Mouse (Mus musculus): ENCODE data around the gene Vax2. TPM values are rescaled to one million over a fixed set of nuclear protein-coding genes. Genes with fewer than 3 reads are reported as not detected.

Gene Vax2
- polyA plus RNA-seq, 1 experiment: not detected

DNA sequence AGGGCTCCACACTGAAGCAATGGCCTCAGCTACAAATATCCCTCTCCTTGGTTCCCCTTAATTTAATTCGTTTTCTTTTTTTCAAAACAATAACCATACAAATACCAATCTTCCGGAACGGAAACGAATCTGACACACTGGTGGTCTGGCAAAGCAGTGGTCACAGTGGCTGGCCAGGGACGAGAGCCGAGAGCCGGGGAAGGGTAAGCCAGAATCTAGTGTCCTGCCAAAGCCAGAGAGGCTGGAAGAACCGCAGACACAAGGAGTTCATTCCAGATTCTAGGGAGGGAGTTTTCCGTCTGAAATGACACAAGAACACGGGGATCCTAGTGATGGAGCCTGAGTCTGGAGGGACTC, 7.4 kb upstream of the Vax2 start:
- TF ChIP-seq CTCF (IDR thresholded peaks at IDR 0.05; ENCODE audit: control insufficient read depth, insufficient read depth, low read length): no peak
- TF ChIP-seq POLR2A (IDR thresholded peaks at IDR 0.05; ENCODE audit: borderline replicate concordance, control insufficient read depth, low read depth, low read length): no peak
- no peaks in the 10 kb centered on the region for H3K4me1 ChIP-seq (ENCODE audit: control insufficient read depth, insufficient read depth, low read length)
- no peak overlapping the region for H3K4me3 ChIP-seq (replicated peaks; ENCODE audit: control insufficient read depth, low read depth, low read length)
- H3K27ac ChIP-seq (ENCODE audit: control insufficient read depth, insufficient read depth, low read depth, low read length, poor library complexity): no peak overlapping the region
- WGBS: 3% methylated on average over 10 of the region's 10 CpGs

DNA sequence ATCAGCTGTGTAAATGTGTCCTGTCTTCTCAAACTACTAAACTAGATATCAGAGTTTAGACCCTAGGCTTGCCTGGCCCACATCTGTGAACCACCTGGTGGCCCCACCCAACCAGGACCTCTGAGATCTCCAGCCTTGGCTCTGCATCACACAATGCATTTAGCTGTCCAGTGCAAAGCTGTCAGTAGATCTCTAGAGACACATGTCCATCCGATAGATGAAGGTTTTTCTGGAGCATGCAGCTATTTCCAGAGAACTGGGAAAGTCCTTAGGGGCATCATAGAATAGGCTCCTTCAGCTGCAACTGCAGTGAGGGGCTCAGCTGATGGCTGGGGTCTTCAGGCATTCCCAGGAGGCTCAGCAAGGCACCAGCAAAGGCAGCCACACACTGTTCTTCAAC, 6.8 kb upstream of the Vax2 start:
- H3K4me1 ChIP-seq (ENCODE audit: control insufficient read depth, insufficient read depth, low read length): no peaks in the 10 kb centered on the region
- H3K27ac ChIP-seq (ENCODE audit: control insufficient read depth, insufficient read depth, low read depth, low read length, poor library complexity): no peak overlapping the region
- TF ChIP-seq POLR2A (IDR thresholded peaks at IDR 0.05; ENCODE audit: borderline replicate concordance, control insufficient read depth, low read depth, low read length) (no peak), CTCF (IDR thresholded peaks at IDR 0.05; ENCODE audit: control insufficient read depth, insufficient read depth, low read length) (no peak)
- WGBS: 13% methylated on average over 1 of the region's 1 CpGs
- no peak overlapping the region for H3K4me3 ChIP-seq (replicated peaks; ENCODE audit: control insufficient read depth, low read depth, low read length)

DNA sequence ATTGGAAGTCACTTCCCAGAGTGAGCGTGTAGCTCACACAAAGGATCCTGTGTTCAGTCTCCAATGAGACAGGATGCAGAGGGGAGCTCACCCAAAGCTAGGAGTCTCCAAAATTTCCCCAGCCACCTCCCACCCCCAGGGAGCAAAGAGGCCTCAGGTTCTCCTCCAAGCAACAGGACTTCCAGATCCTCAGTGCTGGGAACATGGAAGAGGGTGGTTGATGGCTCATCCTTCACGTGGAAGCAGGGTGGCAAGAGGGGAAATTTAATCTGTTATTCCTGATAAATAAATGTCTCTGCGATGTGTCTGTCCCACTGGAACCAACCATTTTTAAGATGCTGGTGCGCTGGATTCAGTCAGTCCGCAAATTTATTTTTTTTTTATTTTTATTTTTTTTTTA, 6.4 kb upstream of the Vax2 start:
- H3K4me1 ChIP-seq (ENCODE audit: control insufficient read depth, insufficient read depth, low read length): no peaks in the 10 kb centered on the region
- no peak for TF ChIP-seq CTCF (IDR thresholded peaks at IDR 0.05; ENCODE audit: control insufficient read depth, insufficient read depth, low read length)
- no peak for TF ChIP-seq POLR2A (IDR thresholded peaks at IDR 0.05; ENCODE audit: borderline replicate concordance, control insufficient read depth, low read depth, low read length)
- WGBS: 24% methylated on average over 5 of the region's 5 CpGs
- no peak overlapping the region for H3K27ac ChIP-seq (ENCODE audit: control insufficient read depth, insufficient read depth, low read depth, low read length, poor library complexity)
- no peak overlapping the region for H3K4me3 ChIP-seq (replicated peaks; ENCODE audit: control insufficient read depth, low read depth, low read length)

DNA sequence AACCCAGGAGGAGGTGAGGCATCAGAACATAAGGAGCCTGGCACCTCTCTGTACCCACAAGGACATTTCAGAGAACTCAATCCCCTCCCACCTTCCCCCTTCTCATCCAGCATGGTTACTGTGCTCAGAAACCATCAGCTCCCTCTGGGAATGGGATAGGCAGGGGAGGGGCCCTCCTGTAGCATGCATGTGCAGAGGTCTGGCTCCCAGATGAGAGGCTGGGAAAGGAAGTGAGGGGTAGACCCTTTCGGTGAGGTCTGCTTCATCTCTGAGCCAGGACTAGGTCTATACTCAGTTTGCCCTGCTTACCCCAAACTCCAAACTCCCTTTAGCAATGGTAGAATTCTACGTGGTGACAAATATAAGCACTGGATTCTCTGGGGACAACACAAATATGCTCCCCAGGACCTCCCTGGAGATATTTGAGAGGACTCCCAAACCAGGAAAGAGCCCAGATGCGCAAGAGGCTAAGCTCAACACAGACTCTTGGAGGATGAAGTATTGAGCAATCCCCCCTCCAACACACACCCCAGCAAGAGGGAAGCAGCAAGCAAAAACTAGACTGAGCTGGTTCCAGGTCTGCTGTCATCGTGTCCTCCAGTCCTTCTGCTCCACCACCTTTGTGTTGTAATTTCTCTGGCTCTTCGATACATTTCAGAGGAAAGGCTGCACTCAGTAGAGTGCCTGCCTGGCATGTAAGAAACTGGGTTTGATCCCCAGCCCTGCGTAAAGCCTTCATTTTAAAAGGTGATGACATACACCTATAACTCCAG, 3.1 kb upstream of the Vax2 start:
- 5% methylated on average over 6 of the region's 6 CpGs for WGBS
- TF ChIP-seq POLR2A (IDR thresholded peaks at IDR 0.05; ENCODE audit: borderline replicate concordance, control insufficient read depth, low read depth, low read length): no peak
- TF ChIP-seq CTCF (IDR thresholded peaks at IDR 0.05; ENCODE audit: control insufficient read depth, insufficient read depth, low read length): no peak
- no peak overlapping the region for H3K4me3 ChIP-seq (replicated peaks; ENCODE audit: control insufficient read depth, low read depth, low read length)
- H3K27ac ChIP-seq (ENCODE audit: control insufficient read depth, insufficient read depth, low read depth, low read length, poor library complexity): no peak overlapping the region
- H3K4me1 ChIP-seq (ENCODE audit: control insufficient read depth, insufficient read depth, low read length): no peaks in the 10 kb centered on the region

DNA sequence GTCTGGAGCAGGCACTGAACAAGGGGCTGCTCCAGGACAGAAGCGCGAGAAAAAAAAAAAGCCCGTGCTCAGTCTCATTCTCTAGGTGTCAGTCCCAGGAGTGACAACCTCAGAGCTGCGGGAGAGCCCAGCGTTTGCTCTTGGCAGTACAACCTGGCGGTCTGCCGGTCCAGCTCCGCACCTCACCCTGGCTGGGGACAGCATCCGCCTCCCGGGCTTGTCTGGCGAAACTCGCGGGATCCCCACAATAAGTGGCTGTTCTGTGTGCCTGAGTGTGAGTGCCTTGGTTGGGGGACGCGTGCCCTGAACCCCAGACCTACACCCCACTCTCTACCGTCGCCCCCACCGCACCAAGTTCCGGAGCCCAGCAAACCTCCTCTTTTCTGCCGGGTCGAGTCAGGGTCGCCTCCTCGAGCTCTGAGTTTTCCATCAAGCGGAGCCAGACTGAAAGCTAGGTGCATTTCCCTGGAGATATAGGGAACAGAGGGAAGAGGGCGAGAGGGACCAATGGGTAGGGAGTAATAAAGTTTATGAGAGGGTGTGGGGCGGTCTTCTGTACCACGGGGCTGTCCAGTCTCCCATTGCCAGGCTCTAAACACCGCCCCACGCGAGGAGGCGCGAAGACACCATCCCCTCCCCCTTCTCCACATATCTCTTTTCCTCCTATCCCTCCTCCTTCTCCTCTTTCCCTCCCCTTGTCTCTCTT, 550 bp upstream of the Vax2 start:
- 2% methylated on average over 32 of the region's 32 CpGs for WGBS
- Histone ChIP-seq H3K4me3 (replicated peaks; ENCODE audit: control insufficient read depth, low read depth, low read length) (no peak overlapping the region), H3K27ac (ENCODE audit: control insufficient read depth, insufficient read depth, low read depth, low read length, poor library complexity) (no peak overlapping the region), H3K4me1 (ENCODE audit: control insufficient read depth, insufficient read depth, low read length) (no peaks in the 10 kb centered on the region)
- no peak for TF ChIP-seq POLR2A (IDR thresholded peaks at IDR 0.05; ENCODE audit: borderline replicate concordance, control insufficient read depth, low read depth, low read length)

DNA sequence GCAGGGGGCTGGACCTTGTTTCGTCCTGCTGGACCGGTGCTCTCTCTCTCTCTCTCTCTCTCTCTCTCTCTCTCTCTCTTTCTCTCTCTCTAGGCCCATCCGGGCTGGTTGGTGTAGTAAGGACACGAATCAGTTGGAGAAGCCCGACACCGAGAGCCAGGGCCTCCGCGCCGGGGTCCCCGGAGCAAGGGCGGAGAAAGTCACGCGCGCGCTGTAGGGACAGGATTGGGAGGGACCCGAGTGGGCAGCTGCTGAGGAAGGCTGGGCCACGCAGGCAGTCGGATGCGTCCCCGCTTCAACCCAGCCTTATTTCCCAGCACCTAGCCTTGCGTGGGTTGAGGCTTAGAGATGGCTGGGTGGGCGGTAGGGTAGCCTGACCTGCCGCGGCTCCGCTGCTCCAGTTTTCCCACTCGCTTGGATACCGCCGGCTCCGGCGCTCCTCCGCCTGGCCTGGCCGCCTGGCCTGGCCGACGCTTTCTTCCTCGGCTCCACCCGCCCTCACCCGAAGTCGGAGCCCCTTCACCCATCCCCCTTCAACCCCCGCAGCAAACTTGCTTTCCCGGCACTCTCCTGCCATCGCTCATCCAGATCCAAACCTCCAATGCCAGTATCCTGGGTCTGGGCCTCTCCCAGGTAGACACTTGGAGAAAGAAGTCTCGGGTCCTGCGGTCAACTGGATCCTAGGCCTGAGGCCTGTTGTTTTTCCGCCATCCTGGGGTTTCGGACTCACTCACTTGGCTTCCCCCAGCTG, 836 bp downstream of the Vax2 start:
- Histone ChIP-seq H3K27ac (ENCODE audit: control insufficient read depth, insufficient read depth, low read depth, low read length, poor library complexity) (no peak overlapping the region), H3K4me1 (ENCODE audit: control insufficient read depth, insufficient read depth, low read length) (no peaks in the 10 kb centered on the region), H3K4me3 (replicated peaks; ENCODE audit: control insufficient read depth, low read depth, low read length) (no peak overlapping the region)
- TF ChIP-seq CTCF (IDR thresholded peaks at IDR 0.05; ENCODE audit: control insufficient read depth, insufficient read depth, low read length) (no peak), POLR2A (IDR thresholded peaks at IDR 0.05; ENCODE audit: borderline replicate concordance, control insufficient read depth, low read depth, low read length) (no peak)
- WGBS: 11% methylated on average over 45 of the region's 45 CpGs

DNA sequence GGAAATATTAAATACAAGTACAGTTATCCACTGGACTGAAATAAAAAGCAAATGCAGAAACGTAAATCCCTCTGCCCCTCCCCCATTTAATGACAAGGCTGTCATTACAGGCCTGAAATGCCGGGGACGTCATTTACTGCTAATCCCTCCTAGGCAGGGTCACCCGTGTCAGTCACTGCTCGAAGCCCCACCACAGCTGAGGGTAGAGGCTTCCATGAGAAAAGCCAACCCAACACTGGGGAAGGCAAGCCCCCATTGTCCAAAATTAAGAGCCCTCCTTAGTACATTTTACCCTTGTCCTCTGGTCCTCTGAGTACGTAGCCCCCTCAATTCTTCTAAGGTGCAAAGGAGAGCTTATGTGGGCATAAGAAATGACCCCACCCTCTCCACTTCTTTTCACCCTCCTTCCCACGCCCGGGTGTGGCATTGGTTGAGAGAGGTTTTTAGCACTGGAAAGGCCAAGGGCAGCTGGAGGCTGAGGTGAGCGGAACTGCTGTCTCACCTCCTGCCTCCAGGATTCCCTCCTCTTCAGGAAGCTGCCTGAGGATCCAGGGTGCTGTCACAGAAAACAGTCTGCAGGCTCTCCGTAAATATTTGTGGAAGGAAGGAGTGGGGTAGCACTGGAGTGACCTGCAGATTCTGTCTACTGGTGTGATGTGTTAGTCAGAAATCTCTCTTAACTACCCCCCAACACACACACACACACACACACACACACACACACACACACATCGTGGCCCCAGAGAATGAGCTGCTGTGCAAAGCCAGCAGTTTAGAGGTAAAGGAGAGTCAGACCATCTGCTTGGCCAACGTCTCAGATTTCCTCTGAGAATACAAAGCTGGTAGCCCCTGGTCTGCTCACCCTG, 2.4 kb downstream of the Vax2 start:
- TF ChIP-seq POLR2A (IDR thresholded peaks at IDR 0.05; ENCODE audit: borderline replicate concordance, control insufficient read depth, low read depth, low read length) (no peak), CTCF (IDR thresholded peaks at IDR 0.05; ENCODE audit: control insufficient read depth, insufficient read depth, low read length) (no peak)
- Histone ChIP-seq H3K4me1 (ENCODE audit: control insufficient read depth, insufficient read depth, low read length) (no peaks in the 10 kb centered on the region), H3K4me3 (replicated peaks; ENCODE audit: control insufficient read depth, low read depth, low read length) (no peak overlapping the region), H3K27ac (ENCODE audit: control insufficient read depth, insufficient read depth, low read depth, low read length, poor library complexity) (no peak overlapping the region)
- WGBS: 10% methylated on average over 12 of the region's 12 CpGs
